Mouse (Mus musculus): ENCODE data around the gene Gas2l3. TPM values are rescaled to one million over a fixed set of nuclear protein-coding genes. Genes with fewer than 3 reads are reported as not detected.

Gas2l3 gene
- total RNA-seq, 1 experiment = 25.5 TPM

GRCm38 (mm10) chr10:89458770-89459169 is 15.0 kb upstream of the Gas2l3 start:
- no peaks in the 10 kb centered on the region for H3K9me3 ChIP-seq (ENCODE audit: control insufficient read depth, insufficient read depth, low read depth, low read length)
- H3K9ac ChIP-seq (ENCODE audit: insufficient read depth, low read depth, low read length, poor library complexity, severe bottlenecking) = no peak overlapping the region
- in situ Hi-C loops (cut with MboI; ENCODE audit: low sequenced_read_pairs in 2 of 2, unreplicated experiment in 2 of 2) = no loop called here
- H3K4me1 ChIP-seq (ENCODE audit: control insufficient read depth in 2 of 2, insufficient read depth in 2 of 2, low read length in 2 of 2, poor library complexity in 1 of 2) = peaks cover 2 to 4% of the 10 kb centered on the region in 2 experiments; a peak in 2 of 4 replicates
- no peak overlapping the region for H3K4me3 ChIP-seq (ENCODE audit: insufficient read depth in 1 of 2, low read depth in 1 of 2, low read length in 2 of 2, poor library complexity in 1 of 2, severe bottlenecking in 1 of 2)
- no peak overlapping the region for H3K27ac ChIP-seq (ENCODE audit: insufficient read depth, low read depth, low read length, poor library complexity, severe bottlenecking)
- DNase-seq (ENCODE audit: low read depth, low spot score) = no peak
- TF ChIP-seq ZC3H11A (IDR thresholded peaks at IDR 0.05; ENCODE audit: borderline replicate concordance, low read depth, low read length) (no peak), HCFC1 (IDR thresholded peaks at IDR 0.05; ENCODE audit: borderline replicate concordance, insufficient read depth, low read length) (no peak), MAFK (IDR thresholded peaks at IDR 0.05; ENCODE audit: insufficient read depth, low read depth, low read length) (no peak), ZNF384 (IDR thresholded peaks at IDR 0.05; ENCODE audit: low read depth, low read length) (no peak)
- no peaks in the 10 kb centered on the region for H3K36me3 ChIP-seq (ENCODE audit: control insufficient read depth, insufficient read depth, low read length, poor library complexity, severe bottlenecking)

GRCm38 (mm10) chr10:89453794-89454193 is 10.0 kb upstream of the Gas2l3 start:
- in situ Hi-C loops (cut with MboI; ENCODE audit: low sequenced_read_pairs in 2 of 2, unreplicated experiment in 2 of 2) = no loop called here

DNA sequence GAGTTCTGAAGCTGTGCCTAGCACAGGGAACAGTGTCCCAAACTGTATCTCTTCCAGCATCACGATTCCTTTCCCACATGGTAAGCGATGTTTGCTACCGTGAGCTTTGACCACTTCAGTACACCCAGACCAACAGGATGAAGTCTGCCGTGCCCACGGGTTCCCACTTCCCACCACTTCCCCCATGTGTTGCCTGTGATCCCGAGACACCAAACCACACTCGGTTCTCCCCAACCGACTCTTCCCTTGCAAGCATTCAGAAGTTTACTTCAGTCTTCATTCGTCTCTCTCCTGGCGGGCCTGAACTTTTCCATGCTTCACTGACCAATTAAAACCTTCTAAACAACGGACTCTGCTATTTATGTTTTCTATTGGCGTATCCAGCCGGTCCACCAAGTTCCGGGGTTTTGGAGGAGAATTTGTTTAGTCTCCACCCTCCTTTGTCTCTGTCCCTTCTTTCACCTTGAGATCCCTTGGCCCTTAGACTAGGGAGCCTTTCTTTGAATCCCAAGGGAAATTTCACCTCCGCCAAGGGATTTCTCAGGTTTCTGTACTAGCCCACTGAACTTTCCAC is 9.4 kb upstream of the Gas2l3 start:
- no peak for TF ChIP-seq ZC3H11A (IDR thresholded peaks at IDR 0.05; ENCODE audit: borderline replicate concordance, low read depth, low read length)
- TF ChIP-seq CHD2 (IDR thresholded peaks at IDR 0.05; ENCODE audit: low read depth, low read length) = no peak
- TF ChIP-seq ZNF384 (IDR thresholded peaks at IDR 0.05; ENCODE audit: low read depth, low read length) = no peak
- no peak for TF ChIP-seq MAFK (IDR thresholded peaks at IDR 0.05; ENCODE audit: insufficient read depth, low read depth, low read length)
- TF ChIP-seq HCFC1 (IDR thresholded peaks at IDR 0.05; ENCODE audit: borderline replicate concordance, insufficient read depth, low read length) = no peak
- Histone ChIP-seq H3K4me1 (ENCODE audit: control insufficient read depth in 2 of 2, insufficient read depth in 2 of 2, low read length in 2 of 2, poor library complexity in 1 of 2) (peaks cover 2 to 7% of the 10 kb centered on the region in 2 experiments), H3K27ac (ENCODE audit: insufficient read depth, low read depth, low read length, poor library complexity, severe bottlenecking) (no peak overlapping the region), H3K9me3 (ENCODE audit: control insufficient read depth, insufficient read depth, low read depth, low read length) (no peaks in the 10 kb centered on the region), H3K4me3 (ENCODE audit: insufficient read depth in 1 of 2, low read depth in 1 of 2, low read length in 2 of 2, poor library complexity in 1 of 2, severe bottlenecking in 1 of 2) (peak overlapping the region; percentile 4 to 38; a peak in 2 of 4 replicates), H3K36me3 (ENCODE audit: control insufficient read depth, insufficient read depth, low read length, poor library complexity, severe bottlenecking) (no peaks in the 10 kb centered on the region), H3K9ac (ENCODE audit: insufficient read depth, low read depth, low read length, poor library complexity, severe bottlenecking) (peak overlapping the region; percentile 32; the same call in 1 of the 2 replicates)
- DNase-seq (ENCODE audit: low read depth, low spot score) = peak; percentile 29
- in situ Hi-C loops (cut with MboI; ENCODE audit: low sequenced_read_pairs in 2 of 2, unreplicated experiment in 2 of 2) = no loop called here

More at GRCm38 (mm10) chr10:89453794-89454193, 10.0 kb upstream of the Gas2l3 start:
- H3K9ac ChIP-seq (ENCODE audit: insufficient read depth, low read depth, low read length, poor library complexity, severe bottlenecking) = no peak overlapping the region
- no peak overlapping the region for H3K27ac ChIP-seq (ENCODE audit: insufficient read depth, low read depth, low read length, poor library complexity, severe bottlenecking)
- no peak for TF ChIP-seq ZC3H11A (IDR thresholded peaks at IDR 0.05; ENCODE audit: borderline replicate concordance, low read depth, low read length)
- no peak for TF ChIP-seq CHD2 (IDR thresholded peaks at IDR 0.05; ENCODE audit: low read depth, low read length)
- TF ChIP-seq MAFK (IDR thresholded peaks at IDR 0.05; ENCODE audit: insufficient read depth, low read depth, low read length) = no peak
- TF ChIP-seq ZNF384 (IDR thresholded peaks at IDR 0.05; ENCODE audit: low read depth, low read length) = no peak
- no peak for TF ChIP-seq HCFC1 (IDR thresholded peaks at IDR 0.05; ENCODE audit: borderline replicate concordance, insufficient read depth, low read length)
- no peaks in the 10 kb centered on the region for H3K36me3 ChIP-seq (ENCODE audit: control insufficient read depth, insufficient read depth, low read length, poor library complexity, severe bottlenecking)
- peaks cover 2 to 7% of the 10 kb centered on the region in 2 experiments for H3K4me1 ChIP-seq (ENCODE audit: control insufficient read depth in 2 of 2, insufficient read depth in 2 of 2, low read length in 2 of 2, poor library complexity in 1 of 2)
- no peak overlapping the region for H3K4me3 ChIP-seq (ENCODE audit: insufficient read depth in 1 of 2, low read depth in 1 of 2, low read length in 2 of 2, poor library complexity in 1 of 2, severe bottlenecking in 1 of 2)
- no peak for DNase-seq (ENCODE audit: low read depth, low spot score)
- H3K9me3 ChIP-seq (ENCODE audit: control insufficient read depth, insufficient read depth, low read depth, low read length) = no peaks in the 10 kb centered on the region

GRCm38 (mm10) chr10:89450411-89450810 is 6.6 kb upstream of the Gas2l3 start:
- Histone ChIP-seq H3K4me3 (ENCODE audit: insufficient read depth in 1 of 2, low read depth in 1 of 2, low read length in 2 of 2, poor library complexity in 1 of 2, severe bottlenecking in 1 of 2) (no peak overlapping the region), H3K4me1 (ENCODE audit: control insufficient read depth in 2 of 2, insufficient read depth in 2 of 2, low read length in 2 of 2, poor library complexity in 1 of 2) (peaks cover 2 to 7% of the 10 kb centered on the region in 2 experiments), H3K9me3 (ENCODE audit: control insufficient read depth, insufficient read depth, low read depth, low read length) (no peaks in the 10 kb centered on the region), H3K9ac (ENCODE audit: insufficient read depth, low read depth, low read length, poor library complexity, severe bottlenecking) (no peak overlapping the region; the same call in 1 of the 2 replicates), H3K36me3 (ENCODE audit: control insufficient read depth, insufficient read depth, low read length, poor library complexity, severe bottlenecking) (no peaks in the 10 kb centered on the region), H3K27ac (ENCODE audit: insufficient read depth, low read depth, low read length, poor library complexity, severe bottlenecking) (no peak overlapping the region)
- in situ Hi-C loops (cut with MboI; ENCODE audit: low sequenced_read_pairs in 2 of 2, unreplicated experiment in 2 of 2) = no loop called here
- no peak for TF ChIP-seq HCFC1 (IDR thresholded peaks at IDR 0.05; ENCODE audit: borderline replicate concordance, insufficient read depth, low read length)
- TF ChIP-seq MAFK (IDR thresholded peaks at IDR 0.05; ENCODE audit: insufficient read depth, low read depth, low read length) = no peak
- no peak for TF ChIP-seq CHD2 (IDR thresholded peaks at IDR 0.05; ENCODE audit: low read depth, low read length)
- TF ChIP-seq ZC3H11A (IDR thresholded peaks at IDR 0.05; ENCODE audit: borderline replicate concordance, low read depth, low read length) = no peak
- no peak for TF ChIP-seq ZNF384 (IDR thresholded peaks at IDR 0.05; ENCODE audit: low read depth, low read length)
- no peak for DNase-seq (ENCODE audit: low read depth, low spot score)

Data from ES-E14 (cell line).